Mouse (Mus musculus) myocyte (in vitro differentiated cells): Measurements from ENCODE around the gene Eps8.

Source experiments
- CEBPB ChIP-seq: IDR thresholded peaks from 2 replicates; pipeline ENCODE4 v1.6.1; 2011; ENCODE audit warnings: mild to moderate bottlenecking, moderate library complexity; ENCODE audit not compliant: poor library complexity, insufficient read depth, severe bottlenecking
- E2F4 ChIP-seq: IDR thresholded peaks from one replicate; pipeline ENCODE4 v1.6.1; 2011; ENCODE audit warnings: mild to moderate bottlenecking, control low read depth, moderate library complexity; ENCODE audit not compliant: insufficient read depth
- MAX ChIP-seq: IDR thresholded peaks from one replicate; pipeline ENCODE4 v1.6.1; 2011; ENCODE audit warnings: low read depth, mild to moderate bottlenecking, control low read depth
- MYOD1 ChIP-seq, 3 experiments: IDR thresholded peaks; one replicate each; pipeline ENCODE4 v1.6.1; 2011; ENCODE audit warnings: control low read depth in 2 of 3, low read depth in 2 of 3, mild to moderate bottlenecking in 2 of 3, moderate library complexity in 1 of 3; ENCODE audit not compliant: insufficient read length in 2 of 3, control insufficient read depth in 1 of 3
- MYOG ChIP-seq, 3 experiments: IDR thresholded peaks; one replicate each; pipeline ENCODE4 v1.6.1; 2011; ENCODE audit warnings: control low read depth in 2 of 3, low read depth in 2 of 3, mild to moderate bottlenecking in 2 of 3; ENCODE audit not compliant: insufficient read length in 2 of 3, control insufficient read depth in 1 of 3, insufficient read depth in 1 of 3
- POLR2A ChIP-seq: IDR thresholded peaks from one replicate; pipeline ENCODE4 v1.6.1; 2011; ENCODE audit warnings: low read depth, mild to moderate bottlenecking, control low read depth, moderate library complexity; ENCODE audit not compliant: insufficient read length
- POLR2AphosphoS2 ChIP-seq: IDR thresholded peaks from one replicate; pipeline ENCODE4 v1.6.1; 2011; ENCODE audit warnings: low read depth, control low read depth; ENCODE audit not compliant: insufficient read length
- SRF ChIP-seq: IDR thresholded peaks from one replicate; pipeline ENCODE4 v1.6.1; 2011; ENCODE audit warnings: low read depth; ENCODE audit not compliant: control insufficient read depth, insufficient read length
- TCF12 ChIP-seq: IDR thresholded peaks from one replicate; pipeline ENCODE4 v1.6.1; 2011; ENCODE audit warnings: mild to moderate bottlenecking, control low read depth; ENCODE audit not compliant: poor library complexity, insufficient read depth, severe bottlenecking
- TCF3 ChIP-seq: IDR thresholded peaks from one replicate; pipeline ENCODE4 v1.6.1; 2011; ENCODE audit warnings: low read depth, control low read depth; ENCODE audit not compliant: insufficient read length
- USF1 ChIP-seq: IDR thresholded peaks from one replicate; pipeline ENCODE4 v1.6.1; 2011; ENCODE audit warnings: low read depth, mild to moderate bottlenecking, control low read depth, moderate library complexity

GRCm38 (mm10) chr6:137557671-137558070, 97.0 kb downstream of the Eps8 start:
- TF ChIP-seq POLR2A (no peak), MYOG (IDR thresholded peaks at IDR 0.05; ENCODE audit: control insufficient read depth in 1 of 3, insufficient read depth in 1 of 3, insufficient read length in 2 of 3, low read depth in 2 of 3) (no peak), TCF12 (no peak), POLR2AphosphoS2 (no peak), USF1 (no peak), MAX (no peak), TCF3 (no peak), MYOD1 (IDR thresholded peaks at IDR 0.05; ENCODE audit: control insufficient read depth in 1 of 3, insufficient read length in 2 of 3, low read depth in 2 of 3) (no peak), E2F4 (no peak), SRF (no peak), CEBPB (no peak)
